Mouse (Mus musculus) layer of hippocampus, adult 9-10 months (tissue): ENCODE results near the gene Sec13.

Source experiments
- DNase-seq: peaks from one replicate; pipeline ENCODE4 v3.0.0; 2022; ENCODE audit warnings: low spot score

Gene Sec13

DNA sequence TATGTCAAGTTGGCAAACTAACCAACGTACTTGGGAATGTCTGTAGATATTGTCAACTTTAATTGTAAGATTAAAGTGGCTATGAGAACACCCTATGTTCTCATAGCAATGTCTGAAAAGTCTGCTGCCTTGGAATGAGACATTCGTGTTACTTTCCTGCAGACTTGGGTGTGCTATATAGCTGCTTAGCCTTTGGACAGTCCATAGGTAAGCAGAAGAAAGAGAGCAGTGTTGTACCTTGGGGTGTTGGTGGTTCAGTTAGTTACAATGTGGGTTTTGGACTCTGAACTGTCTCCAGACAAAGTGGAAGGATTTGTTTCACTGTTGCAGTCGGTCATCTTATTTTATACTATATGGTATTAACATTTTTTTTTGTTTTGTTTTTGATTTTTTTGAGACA lies 27.8 kb downstream of the Sec13 start:
- DNase-seq, result no peak

DNA sequence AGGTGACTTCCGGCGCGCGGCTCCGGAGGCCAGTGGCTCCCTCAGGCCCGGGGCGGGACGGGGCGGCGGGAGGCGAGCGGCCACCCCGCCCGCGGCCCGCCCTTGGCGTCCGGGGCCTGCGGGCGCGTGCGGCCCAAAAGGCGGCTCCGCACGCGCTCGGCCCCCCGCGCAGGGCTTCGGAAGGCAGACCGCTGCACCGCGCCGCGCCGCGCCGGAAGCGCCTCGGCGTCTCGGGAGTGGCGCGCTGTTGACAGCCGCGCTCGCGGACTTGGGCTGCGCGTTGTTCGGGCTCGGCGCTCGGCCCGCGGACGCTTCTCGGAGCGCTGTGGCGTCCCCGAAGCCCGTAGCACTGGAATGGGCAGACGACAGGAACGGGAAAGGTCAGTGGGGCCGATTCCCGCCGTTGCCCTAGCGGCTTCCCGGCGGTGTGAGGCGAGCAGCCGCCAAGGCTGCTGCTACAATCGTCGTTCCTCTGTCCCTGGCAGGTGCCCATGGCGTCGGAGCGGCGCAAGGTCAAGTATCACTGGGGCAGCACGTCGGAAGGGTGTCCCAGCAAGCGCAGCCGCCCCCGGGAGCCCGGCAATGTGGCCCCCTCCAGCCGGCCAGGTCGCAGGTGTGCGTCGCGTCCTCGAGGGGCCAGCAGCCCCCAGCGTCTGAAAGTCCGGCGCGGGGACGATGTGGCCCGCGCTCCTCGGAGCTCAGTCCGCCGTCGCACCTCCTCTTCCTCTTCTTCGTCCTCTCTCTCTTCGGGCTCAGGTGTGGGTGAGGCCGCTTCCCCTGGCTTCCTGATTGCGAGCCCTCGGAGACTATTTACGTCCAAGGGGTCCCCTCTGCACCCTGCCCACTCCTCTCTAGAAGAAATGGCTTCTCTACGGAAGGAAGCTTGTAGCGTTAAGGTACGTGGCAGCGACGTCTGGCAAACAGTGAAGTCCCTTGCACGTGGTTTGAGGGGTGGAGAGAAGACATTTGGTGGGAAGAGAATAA lies 43.0 kb downstream of the Sec13 start:
- no peak for DNase-seq

DNA sequence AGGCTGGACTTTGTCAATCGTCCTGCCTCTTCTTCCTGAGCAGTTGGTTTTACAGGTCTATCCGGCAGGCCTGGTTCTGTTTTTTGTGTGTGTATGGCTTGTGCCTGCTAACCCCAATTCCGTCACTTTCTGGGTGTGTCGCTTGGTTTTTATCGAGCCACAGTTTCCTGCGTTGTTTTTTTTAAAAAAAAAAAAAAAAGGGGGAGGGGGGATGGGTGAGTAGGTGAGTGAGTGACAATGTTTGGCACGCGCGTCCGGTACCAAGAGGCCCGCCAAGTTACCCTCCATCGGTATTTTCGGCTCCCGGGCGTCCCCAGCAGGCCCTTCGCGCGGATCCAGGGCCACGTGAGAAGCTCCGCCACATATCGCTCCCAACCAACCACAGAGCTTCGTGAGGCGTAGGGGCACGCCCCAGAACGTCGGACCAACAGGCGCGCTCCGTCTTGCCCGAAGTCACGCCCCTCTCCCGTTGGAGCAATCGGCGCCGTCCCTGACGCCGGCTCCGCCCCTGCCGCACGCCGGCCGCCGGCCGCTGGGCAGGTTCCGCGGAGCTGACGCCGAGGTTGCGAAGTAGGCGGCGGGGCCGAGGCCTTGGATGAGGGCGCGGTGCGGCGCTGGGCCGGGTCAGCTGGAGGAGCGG lies 43.8 kb downstream of the Sec13 start, which contains the start of gene Tatdn2:
Tatdn2 (plus strand) TSS at position 469 of the 640 bp plus-strand sequence.
- peak; percentile 87 for DNase-seq

DNA sequence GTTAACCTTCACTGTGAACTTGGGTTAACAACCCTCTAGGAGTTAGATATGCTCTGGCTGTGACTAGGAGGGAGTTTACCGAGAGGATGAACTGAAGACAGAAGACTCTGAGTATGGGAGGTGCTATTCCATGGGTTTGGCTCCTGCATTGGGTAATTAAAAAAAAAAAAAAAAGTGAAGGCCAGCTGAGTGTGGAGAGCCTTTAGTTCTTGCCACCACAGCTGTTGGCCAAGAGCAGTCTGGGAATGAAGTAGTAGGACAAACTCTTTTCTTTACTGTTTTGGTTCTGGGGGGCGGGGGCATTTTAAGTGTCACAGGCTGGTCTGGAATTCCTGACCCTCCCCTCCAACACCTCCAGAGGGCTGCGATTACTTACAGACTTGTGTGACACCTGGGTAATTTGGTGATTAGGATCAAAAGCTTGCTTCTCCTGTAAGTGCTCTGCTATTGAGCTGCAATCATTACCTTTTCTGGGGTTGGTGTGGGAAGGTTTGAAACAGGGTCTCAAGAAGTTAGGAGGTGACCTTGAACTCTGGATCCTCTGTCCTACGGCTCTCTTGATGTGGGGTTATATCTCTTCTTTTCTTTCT lies 44.7 kb downstream of the Sec13 start:
- DNase-seq, result no peak

DNA sequence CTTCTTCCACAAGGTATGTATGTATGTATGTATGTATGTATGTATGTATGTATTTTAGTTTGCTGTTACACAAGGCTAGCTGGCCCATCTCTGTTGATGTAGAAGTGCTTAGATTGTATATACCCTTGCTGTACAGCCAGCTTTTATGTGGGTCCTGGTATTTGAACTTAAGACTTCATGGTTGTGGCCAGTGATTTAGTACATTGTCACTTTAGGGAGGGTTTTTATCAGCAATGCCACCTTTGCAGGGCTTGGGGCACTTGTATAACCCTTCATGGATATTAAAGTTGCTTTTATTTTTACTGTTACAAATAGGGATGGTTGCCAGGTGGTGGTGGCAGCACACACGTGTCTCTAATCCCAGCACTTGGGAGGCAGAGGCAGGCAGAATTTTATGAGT lies 45.3 kb downstream of the Sec13 start:
- no peak for DNase-seq

DNA sequence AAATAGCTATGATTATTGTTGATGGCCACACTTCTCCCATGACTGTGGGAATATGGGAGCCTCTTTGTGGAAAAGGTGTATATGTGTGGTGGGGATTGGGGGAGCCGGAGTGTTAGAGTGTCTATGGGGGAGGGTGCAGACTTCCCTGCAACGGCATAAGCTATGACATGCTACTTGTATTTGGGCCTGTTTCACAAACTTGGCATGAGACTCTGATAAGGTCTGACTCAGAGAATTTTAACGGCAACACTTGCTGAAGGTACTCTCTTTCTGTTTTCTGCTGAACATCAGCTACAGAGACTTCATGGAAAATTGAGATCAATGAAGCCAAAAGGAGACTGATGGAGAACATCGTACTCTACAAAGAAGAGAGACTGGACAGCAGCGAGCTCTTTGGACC lies 47.2 kb downstream of the Sec13 start:
- no peak for DNase-seq

DNA sequence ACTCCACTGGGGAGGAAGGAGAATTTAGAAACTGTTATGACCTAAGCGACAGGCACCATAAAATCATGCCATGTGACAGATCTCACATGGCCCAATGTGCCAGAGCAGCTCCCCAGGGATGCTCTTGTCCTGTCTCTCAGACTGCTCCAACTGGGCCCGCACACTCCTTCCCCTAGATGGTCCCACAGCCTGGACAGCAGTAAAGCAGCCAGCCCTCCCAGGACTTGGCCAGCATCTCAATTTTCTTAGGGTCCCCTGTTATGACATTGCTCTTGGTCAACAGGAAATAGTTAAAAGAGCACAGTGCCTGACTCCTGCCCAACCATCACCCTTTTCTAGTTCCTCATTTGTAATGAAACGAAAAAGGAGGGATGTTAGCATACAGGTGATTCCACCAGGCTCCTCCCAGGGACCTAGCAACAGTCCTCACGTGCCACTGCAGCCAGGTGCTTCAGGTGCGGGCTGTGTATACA lies 47.8 kb downstream of the Sec13 start:
- DNase-seq, result no peak

DNA sequence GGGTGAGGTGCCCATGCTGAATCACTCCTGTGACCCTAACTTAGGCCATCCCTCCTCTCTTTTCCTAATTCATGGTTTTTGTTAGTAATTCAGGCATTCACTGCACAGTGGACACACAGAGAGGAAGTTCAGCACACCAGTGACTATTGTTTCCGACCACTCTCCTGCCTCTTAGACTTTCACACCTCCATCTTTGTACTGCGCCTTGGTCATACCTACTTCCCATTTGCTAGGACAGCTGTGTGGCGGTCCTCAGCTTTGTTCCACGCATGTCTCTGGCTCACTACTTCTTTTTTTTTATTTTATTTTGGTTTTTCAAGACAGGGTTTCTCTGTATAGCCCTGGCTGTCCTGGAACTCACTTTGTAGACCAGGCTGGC lies 49.5 kb downstream of the Sec13 start:
- DNase-seq, result no peak

DNA sequence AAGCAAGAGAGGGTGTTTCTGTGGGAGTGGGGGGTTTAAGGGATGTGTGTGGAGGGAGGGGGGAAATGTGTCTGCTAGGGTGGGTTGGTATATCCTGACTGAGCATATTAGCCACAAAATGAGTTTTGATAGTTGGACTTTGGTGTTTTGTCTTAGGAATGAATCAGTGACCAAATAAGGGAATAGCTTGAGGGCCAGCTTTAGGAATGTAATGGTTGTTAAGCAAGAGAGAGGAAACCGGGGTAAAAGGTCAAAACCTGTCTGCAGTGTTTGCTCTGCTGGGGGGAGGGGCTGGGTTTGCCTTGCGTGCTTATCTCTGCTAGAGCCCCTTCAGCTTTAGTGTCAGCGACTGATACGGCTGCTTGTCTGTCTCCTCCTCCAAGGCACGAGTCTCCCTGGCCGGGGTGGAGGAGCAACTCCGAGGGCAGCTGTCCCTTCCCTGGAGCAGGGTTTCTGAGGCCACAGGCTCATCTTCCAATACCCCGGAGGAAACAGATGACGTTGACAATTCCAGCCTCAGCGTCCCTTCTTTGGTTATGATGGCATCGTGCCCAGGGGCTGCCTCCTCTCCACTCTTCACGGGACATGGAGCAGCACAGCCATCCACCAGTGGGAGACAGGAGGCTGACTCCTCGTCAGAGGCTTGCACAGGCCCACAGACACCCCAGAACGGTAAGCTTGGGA lies 50.0 kb downstream of the Sec13 start:
- DNase-seq, result no peak

- no peak for DNase-seq
Measured at GRCm38 (mm10) chr6:113690008-113690399, 50.5 kb downstream of the Sec13 start.

- DNase-seq, result no peak
Measured at GRCm38 (mm10) chr6:113686551-113687125, 53.9 kb downstream of the Sec13 start.

DNA sequence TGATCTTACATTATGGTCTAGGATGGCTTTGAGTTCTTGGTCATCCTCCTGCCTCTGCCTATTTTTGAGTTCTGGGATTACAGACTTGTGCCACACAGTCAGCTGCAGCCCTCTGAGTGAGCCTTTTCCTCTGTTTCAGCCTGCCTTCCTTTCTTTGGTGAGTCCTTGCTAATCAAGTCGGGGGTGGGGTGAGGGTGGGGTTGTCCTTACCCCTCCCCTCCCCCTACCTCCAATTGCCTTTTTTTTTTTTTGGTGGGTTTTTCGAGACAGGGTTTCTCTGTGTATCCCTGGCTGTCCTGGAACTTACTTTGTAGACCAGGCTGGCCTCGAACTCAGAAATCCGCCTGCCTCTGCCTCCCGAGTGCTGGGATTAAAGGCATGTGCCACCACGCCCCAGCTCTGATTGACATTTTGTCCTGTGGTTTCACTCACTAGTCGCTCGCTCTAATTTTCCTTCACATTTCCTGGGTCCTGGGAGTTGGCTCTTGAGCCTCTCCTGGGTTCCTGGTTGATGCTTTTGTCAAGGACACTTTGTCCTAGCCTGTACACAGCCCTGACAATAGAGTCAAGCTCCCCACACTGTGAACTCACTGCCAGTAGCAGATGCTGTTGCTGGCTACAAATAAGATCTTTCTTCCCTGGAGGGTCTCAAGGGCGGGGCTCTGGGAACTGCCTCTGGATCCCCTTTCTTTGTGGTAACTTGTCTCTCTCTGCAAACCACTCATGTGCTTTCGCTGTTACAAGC lies 57.3 kb downstream of the Sec13 start:
- DNase-seq, result no peak

DNA sequence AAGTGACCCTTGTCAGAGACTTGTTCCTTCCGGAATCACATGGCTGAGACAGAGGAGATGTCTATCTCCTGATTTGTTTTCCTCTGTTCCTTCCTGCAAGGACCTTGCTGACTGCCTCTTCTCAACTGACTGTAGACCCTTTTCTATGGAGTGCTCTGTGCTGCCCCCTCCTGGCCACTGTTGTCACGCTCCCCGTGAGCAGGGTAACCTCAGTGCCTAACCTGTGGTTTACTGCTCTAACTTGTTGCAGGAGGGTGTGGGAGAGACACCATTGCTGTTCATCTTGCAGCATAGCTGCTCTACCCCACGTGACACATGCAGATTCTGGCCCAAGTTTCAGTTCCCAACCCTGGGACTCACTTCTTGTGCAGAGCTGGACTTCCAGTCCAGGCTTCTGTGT lies 59.3 kb downstream of the Sec13 start:
- DNase-seq, result peak; percentile 85

DNA sequence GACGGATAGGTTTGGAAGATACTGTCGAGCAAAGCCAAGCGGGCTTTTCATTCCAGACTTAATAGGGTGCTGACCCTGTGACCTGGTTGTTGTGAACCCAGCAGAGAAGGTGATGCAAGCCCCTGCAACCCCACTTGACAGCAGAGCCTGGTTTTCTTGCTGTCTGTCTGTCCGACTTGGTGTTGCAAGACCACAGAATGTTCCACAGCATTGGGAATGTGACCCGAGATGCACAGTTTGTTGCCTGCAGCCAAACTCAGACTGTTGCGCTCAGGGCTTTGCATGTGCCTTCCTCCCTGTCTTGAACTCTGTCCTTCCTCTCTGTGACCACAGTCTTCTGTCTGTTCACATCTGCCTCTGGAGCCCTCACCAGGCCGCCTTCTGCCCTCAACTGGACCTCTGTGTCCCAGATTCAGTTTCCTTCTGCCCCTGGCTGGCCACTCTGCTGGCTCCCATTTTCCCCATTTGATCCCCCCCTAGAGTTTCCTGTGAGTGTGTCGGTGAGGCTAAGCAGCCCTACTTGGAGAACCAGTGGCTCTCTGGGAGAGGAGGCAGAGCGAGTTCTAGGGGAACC lies 60.5 kb downstream of the Sec13 start:
- DNase-seq, result no peak

GRCm38 (mm10) chr6:113678246-113679012 lies 62.1 kb downstream of the Sec13 start:
- no peak for DNase-seq
